Mouse (Mus musculus) bone marrow macrophage, adult 2 months (primary cell): ENCODE data around the gene Cdk5rap3.

Experiments
- CTCF ChIP-seq: IDR thresholded peaks from 2 replicates; pipeline ENCODE4 v1.5.1; 2012; ENCODE audit warnings: low read depth, mild to moderate bottlenecking, low read length, moderate library complexity
- POLR2A ChIP-seq: IDR thresholded peaks from 2 replicates; pipeline ENCODE4 v1.6.1; 2012; ENCODE audit warnings: mild to moderate bottlenecking, low read depth, low read length, borderline replicate concordance

- TF ChIP-seq CTCF (no peak), POLR2A (no peak)
Observed at GRCm38 (mm10) chr11:96934921-96935356, 18.6 kb upstream of the Cdk5rap3 start.
